ENCODE assay signal across 27 mouse cellular contexts in the genomic region with DNA sequence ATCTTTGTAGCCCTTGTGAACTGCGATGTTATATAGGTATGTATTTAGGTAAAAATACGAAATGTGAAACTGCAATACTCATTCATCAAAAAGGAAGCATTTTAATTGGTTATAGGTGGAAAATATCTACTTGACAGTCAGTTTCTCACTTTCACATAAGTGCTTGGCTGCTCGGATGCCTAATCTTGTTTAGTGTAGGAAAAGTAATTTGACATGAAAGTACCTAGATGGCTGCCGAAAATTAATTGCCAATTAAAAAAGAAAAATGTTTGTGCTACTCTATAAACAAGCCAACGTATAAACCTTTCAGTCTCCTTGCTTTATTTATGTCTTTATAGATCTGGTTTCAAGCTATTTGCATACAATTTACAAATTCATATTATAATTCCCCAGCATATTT.
"Had no signal": no experiment of that assay in that cellular context is flagged by ENCODE, and none has a peak within 500 bp of the region (broad histone marks: within the 10 kb centered on the region; RNA-seq: fewer than 3 reads in every experiment).

No protein-coding gene starts in this region.

- H3K27me3 ChIP-seq: embryonic facial prominence, embryonic 12.5 days; embryonic facial prominence, embryonic 13.5 days; embryonic facial prominence, embryonic 15.5 days; forebrain, embryonic 12.5 days; forebrain, embryonic 13.5 days had no signal

- H3K4me1 ChIP-seq: embryonic facial prominence, embryonic 10.5 days; embryonic facial prominence, embryonic 12.5 days; embryonic facial prominence, embryonic 13.5 days; embryonic facial prominence, embryonic 15.5 days; forebrain, embryonic 10.5 days; forebrain, embryonic 12.5 days; forebrain, embryonic 13.5 days had no signal

- H3K27ac ChIP-seq: embryonic facial prominence, embryonic 10.5 days; embryonic facial prominence, embryonic 12.5 days; embryonic facial prominence, embryonic 13.5 days; embryonic facial prominence, embryonic 15.5 days; forebrain, embryonic 10.5 days; forebrain, embryonic 12.5 days; forebrain, embryonic 13.5 days; gastrocnemius, adult 2 months; heart, adult 2 months had no signal

- DNase-seq: cerebellum, adult 2 months; cerebellum, adult 8-10 months; cerebellum, adult 9-10 months; cerebellum, adult 9-11 months; cerebellum, postnatal 10 days; cerebellum, postnatal 14 days; cerebellum, postnatal 25 days; cerebellum, postnatal 36 days; embryo, embryonic 11 days; forebrain, postnatal 0 days; gastrocnemius, adult 2 months; gastrocnemius, postnatal 10 days; gastrocnemius, postnatal 14 days; gastrocnemius, postnatal 25 days; gastrocnemius, postnatal 36 days; heart, adult 11 months; heart, adult 18-20 months; heart, adult 2 months had no signal

- H3K4me3 ChIP-seq: embryonic facial prominence, embryonic 10.5 days; embryonic facial prominence, embryonic 12.5 days; embryonic facial prominence, embryonic 13.5 days; embryonic facial prominence, embryonic 15.5 days; erythroblast, embryonic 14.5 days; forebrain, embryonic 10.5 days; forebrain, embryonic 12.5 days; forebrain, embryonic 13.5 days; gastrocnemius, adult 2 months; heart, adult 2 months had no signal

- H3K4me2 ChIP-seq: embryonic facial prominence, embryonic 12.5 days; embryonic facial prominence, embryonic 13.5 days; embryonic facial prominence, embryonic 15.5 days; forebrain, embryonic 12.5 days; forebrain, embryonic 13.5 days had no signal

- H3K36me3 ChIP-seq: embryonic facial prominence, embryonic 10.5 days; embryonic facial prominence, embryonic 12.5 days; embryonic facial prominence, embryonic 13.5 days; embryonic facial prominence, embryonic 15.5 days; forebrain, embryonic 10.5 days; forebrain, embryonic 12.5 days had no signal

- ATAC-seq: forebrain, embryonic 13.5 days; forebrain, embryonic 16.5 days; forebrain, postnatal 0 days had no signal

- H3K9ac ChIP-seq: embryonic facial prominence, embryonic 12.5 days; embryonic facial prominence, embryonic 13.5 days; embryonic facial prominence, embryonic 15.5 days; forebrain, embryonic 12.5 days; forebrain, embryonic 13.5 days; forebrain, postnatal 0 days had no signal

- H3K9me3 ChIP-seq: embryonic facial prominence, embryonic 10.5 days; embryonic facial prominence, embryonic 12.5 days; embryonic facial prominence, embryonic 13.5 days; embryonic facial prominence, embryonic 15.5 days; forebrain, embryonic 10.5 days; forebrain, embryonic 12.5 days; forebrain, embryonic 13.5 days had no signal
